Mouse (Mus musculus) heart, adult 2 months (tissue): ENCODE data around the gene Slc8a2. TPM values are rescaled to one million over a fixed set of nuclear protein-coding genes. Genes with fewer than 3 reads are reported as not detected.

Source experiments
- DNase-seq, 2 experiments: peaks; one replicate each; pipeline ENCODE4 v3.0.0; 2021
- H3K27ac ChIP-seq: fragments of 200-600 bp; 2 replicates; pipeline ENCODE4 v1.8.1; 2022
- H3K27me3 ChIP-seq: fragments of 200-500 bp; 2 replicates; pipeline ENCODE4 v1.6.1; 2012; ENCODE audit warnings: mild to moderate bottlenecking, low read length, inconsistent platforms, mixed read lengths; ENCODE audit not compliant: control insufficient read depth, insufficient read depth
- H3K36me3 ChIP-seq: fragments of 200-500 bp; 2 replicates; pipeline ENCODE4 v1.6.1; 2012; ENCODE audit warnings: low read length, inconsistent platforms; ENCODE audit not compliant: control insufficient read depth, insufficient read depth
- H3K4me1 ChIP-seq: fragments of 200-500 bp; 2 replicates; pipeline ENCODE4 v1.6.1; 2011; ENCODE audit warnings: low read length; ENCODE audit not compliant: control insufficient read depth, insufficient read depth
- H3K4me3 ChIP-seq: fragments of 200-600 bp; 2 replicates; pipeline ENCODE4 v1.8.1; 2022
- H3K79me2 ChIP-seq: fragments of 200-500 bp; replicated peaks from 2 replicates; pipeline ENCODE4 v1.6.1; 2012; ENCODE audit warnings: mild to moderate bottlenecking, inconsistent platforms, low read length, moderate library complexity, mixed read lengths; ENCODE audit not compliant: control insufficient read depth, insufficient read depth
- H3K9ac ChIP-seq: fragments of 200-500 bp; 2 replicates; pipeline ENCODE4 v1.6.1; 2012; ENCODE audit warnings: low read depth, mild to moderate bottlenecking, control low read depth, inconsistent platforms, low read length, mixed read lengths
- CTCF ChIP-seq: fragments of 200-600 bp; IDR thresholded peaks from 2 replicates; pipeline ENCODE4 v1.8.1; 2022; ENCODE audit warnings: antibody characterized with exemption, mild to moderate bottlenecking, moderate library complexity
- EP300 ChIP-seq: fragments of 200-500 bp; IDR thresholded peaks from 2 replicates; pipeline ENCODE4 v1.6.1; 2011; ENCODE audit warnings: low read depth, low read length, control low read depth; ENCODE audit not compliant: insufficient read depth
- POLR2A ChIP-seq: fragments of 200-500 bp; IDR thresholded peaks from 2 replicates; pipeline ENCODE4 v1.6.1; 2011; ENCODE audit warnings: mild to moderate bottlenecking, low read depth, low read length, control low read depth; ENCODE audit not compliant: insufficient read depth
- WGBS: fragments of 180-500 bp; shearing (Covaris S2); methylation state at CpG from one replicate; pipeline ENCODE4 v1.1.7; 2018; 5-methylcytosine and 5-hydroxymethylcytosine counted together
- intact Hi-C: fragments of 180-260 bp; cut with DNase I; formaldehyde crosslinking; loops from one replicate; pipeline ENCODE4 v1.15.1; 2025
- polyA plus RNA-seq: library from polyadenylated mRNA; depleted of rRNA; stranded (reverse); fragments of >200 nt; gene quantifications from 2 replicates; pipeline ENCODE4 v1.2.3, GENCODE M21; 2012
- total RNA-seq, 2 experiments: library from RNA; stranded (reverse); gene quantifications; 2 replicates each; pipeline ENCODE4 v1.2.3; 2021

Gene Slc8a2
- total and polyA plus RNA-seq, 3 experiments, result 0.50 to 0.96 (median 0.84) TPM

- H3K27ac ChIP-seq, result peak within 1 kb of the TSS; percentile 59
- H3K27me3 ChIP-seq, result peaks cover 2% of the 10 kb centered on the region; the same call in 1 of the 2 replicates
- intact Hi-C loops, result loop anchor here (5.0 kb wide), 1 partner anchor 48 kb away; the partner anchor contains the start of gene Slc8a2
- no peaks in the 10 kb centered on the region for H3K4me1 ChIP-seq
- WGBS, result 1% methylated on average over 42 of the region's 42 CpGs
- peak within 1 kb of the TSS; percentile 60 for H3K4me3 ChIP-seq
- H3K9ac ChIP-seq, result peak within 1 kb of the TSS; percentile 82
- H3K36me3 ChIP-seq, result no peaks in the 10 kb centered on the region
- DNase-seq, result peak; percentile 56 to 70
- TF ChIP-seq CTCF, result peak; percentile 56
- TF ChIP-seq POLR2A, result no peak
- no peak for TF ChIP-seq EP300
- H3K79me2 ChIP-seq, result no peaks in the 10 kb centered on the region
These were observed 45.2 kb downstream of the Slc8a2 start, which contains the start of gene Meis3 for GRCm38 (mm10) chr7:16174597-16175541. Gene Meis3 (plus strand): TSS chr7:16175090.

- Histone ChIP-seq H3K27ac (peak overlapping the region; percentile 59), H3K4me1 (no peaks in the 10 kb centered on the region), H3K4me3 (peak overlapping the region; percentile 60), H3K9ac (peak overlapping the region; percentile 82), H3K36me3 (no peaks in the 10 kb centered on the region), H3K79me2 (no peaks in the 10 kb centered on the region), H3K27me3 (peaks cover 2% of the 10 kb centered on the region; the same call in 1 of the 2 replicates)
- intact Hi-C loops, result loop anchor here (5.0 kb wide), 1 partner anchor 48 kb away; the partner anchor contains the start of gene Slc8a2
- no peak for DNase-seq
- TF ChIP-seq POLR2A (no peak), CTCF (no peak), EP300 (no peak)
- WGBS, result 4% methylated on average over 10 of the region's 10 CpGs
These were observed 45.9 kb downstream of the Slc8a2 start for GRCm38 (mm10) chr7:16175542-16175931.

- intact Hi-C loops, result loop anchor here (5.0 kb wide), 1 partner anchor 51 kb away; the partner anchor contains the start of gene Slc8a2
- Histone ChIP-seq H3K4me3 (no peak overlapping the region), H3K4me1 (no peaks in the 10 kb centered on the region), H3K27ac (no peak overlapping the region), H3K36me3 (no peaks in the 10 kb centered on the region), H3K27me3 (peaks cover 2% of the 10 kb centered on the region; the same call in 1 of the 2 replicates), H3K79me2 (no peaks in the 10 kb centered on the region), H3K9ac (no peak overlapping the region)
- WGBS, result 86% methylated on average over 4 of the region's 4 CpGs
- DNase-seq, result no peak
- TF ChIP-seq CTCF (no peak), EP300 (no peak)
These were observed 48.5 kb downstream of the Slc8a2 start for GRCm38 (mm10) chr7:16178114-16178513.

GRCm38 (mm10) chr7:16183663-16184062 is 54.0 kb downstream of the Slc8a2 start:
- Histone ChIP-seq H3K9ac (no peak overlapping the region), H3K36me3 (no peaks in the 10 kb centered on the region), H3K79me2 (no peaks in the 10 kb centered on the region), H3K27ac (no peak overlapping the region), H3K27me3 (no peaks in the 10 kb centered on the region), H3K4me1 (no peaks in the 10 kb centered on the region), H3K4me3 (no peak overlapping the region)
- WGBS, result 27% methylated on average over 8 of the region's 8 CpGs
- DNase-seq, result peak in 1 of 2 experiments; percentile 63
- TF ChIP-seq CTCF, result no peak
- TF ChIP-seq POLR2A, result no peak
- no peak for TF ChIP-seq EP300
- intact Hi-C loops, result no loop called here

GRCm38 (mm10) chr7:16187494-16187893 is 57.9 kb downstream of the Slc8a2 start:
- no peaks in the 10 kb centered on the region for H3K79me2 ChIP-seq
- TF ChIP-seq EP300 (no peak), CTCF (no peak)
- no peaks in the 10 kb centered on the region for H3K36me3 ChIP-seq
- no peak overlapping the region for H3K9ac ChIP-seq
- 73% methylated on average over 8 of the region's 8 CpGs for WGBS
- intact Hi-C loops, result loop anchor here (5.0 kb wide), 1 partner anchor 40 kb away; no protein-coding TSS in a partner anchor
- H3K4me1 ChIP-seq, result peaks cover 1% of the 10 kb centered on the region; the same call in 1 of the 2 replicates
- H3K27me3 ChIP-seq, result no peaks in the 10 kb centered on the region
- H3K27ac ChIP-seq, result no peak overlapping the region
- DNase-seq, result no peak
- H3K4me3 ChIP-seq, result no peak overlapping the region
